Mouse (Mus musculus) heart, embryonic 11.5 days (tissue): ENCODE measurements around the gene Ifitm7. TPM values are rescaled to one million over a fixed set of nuclear protein-coding genes. Genes with fewer than 3 reads are reported as not detected.

Source experiments
- ATAC-seq: fragments of 200-750 bp; cut with Nextera tagmentation; replicated peaks from 2 replicates; pipeline ENCODE4 v1.8.0; 2017; ENCODE audit warnings: moderate library complexity; ENCODE audit not compliant: insufficient number of reproducible peaks, low FRiP score, low TSS enrichment
- H3K27ac ChIP-seq: fragments of 300-500 bp; sonication (generic); 2 replicates; pipeline ENCODE4 v1.5.1; 2014; ENCODE audit warnings: mild to moderate bottlenecking, low read depth, low read length
- H3K27me3 ChIP-seq: fragments of 300-500 bp; sonication (generic); 2 replicates; pipeline ENCODE4 v1.6.1; 2014; ENCODE audit warnings: mild to moderate bottlenecking, low read length, mixed read lengths; ENCODE audit not compliant: control insufficient read depth, insufficient read depth
- H3K36me3 ChIP-seq: fragments of 300-500 bp; sonication (generic); 2 replicates; pipeline ENCODE4 v1.6.1; 2014; ENCODE audit warnings: mild to moderate bottlenecking, low read length, moderate library complexity, mixed read lengths; ENCODE audit not compliant: control insufficient read depth, insufficient read depth
- H3K4me1 ChIP-seq: fragments of 300-500 bp; sonication (generic); 2 replicates; pipeline ENCODE4 v1.6.1; 2014; ENCODE audit warnings: low read length; ENCODE audit not compliant: control insufficient read depth, insufficient read depth
- H3K4me2 ChIP-seq: fragments of 300-500 bp; sonication (generic); 2 replicates; pipeline ENCODE4 v1.6.1; 2014; ENCODE audit warnings: mild to moderate bottlenecking, moderate library complexity
- H3K4me3 ChIP-seq: fragments of 300-500 bp; sonication (generic); 2 replicates; pipeline ENCODE4 v1.5.1; 2014; ENCODE audit warnings: low read depth, low read length
- H3K9ac ChIP-seq: fragments of 300-500 bp; sonication (generic); 2 replicates; pipeline ENCODE4 v1.6.1; 2014; ENCODE audit warnings: mild to moderate bottlenecking, low read depth, low read length, moderate library complexity
- H3K9me3 ChIP-seq: fragments of 300-500 bp; sonication (generic); replicated peaks from 2 replicates; pipeline ENCODE4 v1.6.1; 2016; ENCODE audit warnings: low read length; ENCODE audit not compliant: control insufficient read depth
- WGBS: fragments of 180-500 bp; shearing (Covaris S2); extraction: QIAGEN DNeasy Blood & Tissue Kit; methylation state at CpG from one replicate; pipeline ENCODE4 v1.1.7; 2014; ENCODE audit not compliant: insufficient replicate concordance; 5-methylcytosine and 5-hydroxymethylcytosine counted together
- polyA plus RNA-seq: library from polyadenylated mRNA; unstranded; fragments of >200 nt; fragmentation: Nextera tagmentation; extraction: Ambion mirVana; gene quantifications from 2 replicates; pipeline ENCODE4 v1.2.1, GENCODE M21; 2014

Ifitm7 gene
- polyA plus RNA-seq, 1 experiment from 2014 or later = not detected

DNA sequence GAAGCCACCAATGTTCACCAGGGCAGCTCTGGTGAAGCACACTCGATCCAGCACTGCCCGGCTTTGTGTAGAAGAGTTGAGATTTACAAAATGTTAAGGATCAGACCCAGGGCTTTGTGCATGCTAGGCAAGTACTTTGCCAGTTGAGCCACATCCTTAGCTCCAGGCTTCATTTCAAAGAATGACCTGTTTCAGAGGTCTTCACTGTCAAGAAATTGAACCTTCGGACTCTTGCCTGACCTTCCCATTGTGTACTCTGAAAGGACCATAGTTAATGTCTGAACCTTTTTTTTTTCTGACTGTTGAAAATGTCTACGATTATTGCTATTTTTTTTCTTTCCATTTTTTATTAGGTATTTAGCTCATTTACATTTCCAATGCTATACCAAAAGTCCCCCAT lies 23.3 kb upstream of the Ifitm7 start:
- no peaks in the 10 kb centered on the region for H3K4me1 ChIP-seq
- 83% methylated on average over 4 of the region's 4 CpGs for WGBS

GRCm38 (mm10) chr16:14008708-14009107 lies 22.0 kb upstream of the Ifitm7 start:
- H3K9ac ChIP-seq = no peak overlapping the region
- no peak for ATAC-seq
- no peaks in the 10 kb centered on the region for H3K4me1 ChIP-seq
- no peak overlapping the region for H3K4me3 ChIP-seq
- H3K36me3 ChIP-seq = no peaks in the 10 kb centered on the region
- no peaks in the 10 kb centered on the region for H3K27me3 ChIP-seq
- no peaks in the 10 kb centered on the region for H3K9me3 ChIP-seq
- H3K4me2 ChIP-seq = no peak overlapping the region
- no peak overlapping the region for H3K27ac ChIP-seq

More for the DNA sequence above, 23.3 kb upstream of the Ifitm7 start:
- Histone ChIP-seq H3K27me3 (no peaks in the 10 kb centered on the region), H3K4me2 (no peak overlapping the region), H3K4me3 (no peak overlapping the region), H3K9me3 (no peaks in the 10 kb centered on the region), H3K27ac (no peak overlapping the region), H3K36me3 (no peaks in the 10 kb centered on the region), H3K9ac (no peak overlapping the region)
- ATAC-seq = no peak

- 79% methylated on average over 2 of the region's 2 CpGs for WGBS
- no peaks in the 10 kb centered on the region for H3K36me3 ChIP-seq
- no peaks in the 10 kb centered on the region for H3K4me1 ChIP-seq
- no peak for ATAC-seq
- H3K27me3 ChIP-seq = no peaks in the 10 kb centered on the region
- H3K4me3 ChIP-seq = no peak overlapping the region
- H3K4me2 ChIP-seq = no peak overlapping the region
- H3K9ac ChIP-seq = no peak overlapping the region
- no peaks in the 10 kb centered on the region for H3K9me3 ChIP-seq
- H3K27ac ChIP-seq = no peak overlapping the region
These were observed 21.4 kb upstream of the Ifitm7 start for GRCm38 (mm10) chr16:14008081-14008480.

DNA sequence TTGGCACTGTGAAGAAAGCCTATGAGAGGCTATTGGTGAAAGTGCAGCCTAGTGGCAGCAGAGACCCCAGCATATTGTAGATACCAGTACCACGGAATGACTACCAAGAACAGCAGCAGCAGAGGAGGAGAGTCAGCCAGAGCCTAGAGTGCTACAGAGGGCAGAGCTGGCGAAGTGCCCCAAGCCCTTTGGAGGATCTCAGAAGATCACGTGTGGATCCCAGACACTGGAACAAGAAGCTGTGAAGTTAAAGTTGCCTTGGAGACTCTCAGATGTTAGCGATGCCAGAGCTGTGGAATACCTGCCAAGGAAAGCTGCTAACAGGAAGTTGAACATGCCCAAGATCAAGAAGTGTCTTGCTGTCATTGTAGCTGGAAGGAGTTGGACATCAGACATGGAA lies 18.6 kb upstream of the Ifitm7 start:
- Histone ChIP-seq H3K4me1 (no peaks in the 10 kb centered on the region), H3K27ac (no peak overlapping the region), H3K36me3 (no peaks in the 10 kb centered on the region), H3K4me2 (no peak overlapping the region), H3K9ac (no peak overlapping the region), H3K4me3 (no peak overlapping the region), H3K27me3 (no peaks in the 10 kb centered on the region), H3K9me3 (no peaks in the 10 kb centered on the region)
- 72% methylated on average over 4 of the region's 4 CpGs for WGBS
- no peak for ATAC-seq

- no peak overlapping the region for H3K9ac ChIP-seq
- no peaks in the 10 kb centered on the region for H3K4me1 ChIP-seq
- H3K27ac ChIP-seq = no peak overlapping the region
- H3K4me3 ChIP-seq = no peak overlapping the region
- H3K4me2 ChIP-seq = no peak overlapping the region
- WGBS = 65% methylated on average over 2 of the region's 2 CpGs
- H3K9me3 ChIP-seq = no peaks in the 10 kb centered on the region
- ATAC-seq = no peak
- H3K36me3 ChIP-seq = no peaks in the 10 kb centered on the region
- H3K27me3 ChIP-seq = no peaks in the 10 kb centered on the region
These were observed 18.0 kb upstream of the Ifitm7 start for GRCm38 (mm10) chr16:14004726-14005125.

GRCm38 (mm10) chr16:14004170-14004569 lies 17.5 kb upstream of the Ifitm7 start:
- Histone ChIP-seq H3K36me3 (no peaks in the 10 kb centered on the region), H3K4me3 (no peak overlapping the region), H3K4me1 (no peaks in the 10 kb centered on the region), H3K27ac (no peak overlapping the region), H3K9ac (no peak overlapping the region), H3K4me2 (no peak overlapping the region), H3K9me3 (no peaks in the 10 kb centered on the region), H3K27me3 (no peaks in the 10 kb centered on the region)
- ATAC-seq = no peak
- 33% methylated on average over 3 of the region's 3 CpGs for WGBS

DNA sequence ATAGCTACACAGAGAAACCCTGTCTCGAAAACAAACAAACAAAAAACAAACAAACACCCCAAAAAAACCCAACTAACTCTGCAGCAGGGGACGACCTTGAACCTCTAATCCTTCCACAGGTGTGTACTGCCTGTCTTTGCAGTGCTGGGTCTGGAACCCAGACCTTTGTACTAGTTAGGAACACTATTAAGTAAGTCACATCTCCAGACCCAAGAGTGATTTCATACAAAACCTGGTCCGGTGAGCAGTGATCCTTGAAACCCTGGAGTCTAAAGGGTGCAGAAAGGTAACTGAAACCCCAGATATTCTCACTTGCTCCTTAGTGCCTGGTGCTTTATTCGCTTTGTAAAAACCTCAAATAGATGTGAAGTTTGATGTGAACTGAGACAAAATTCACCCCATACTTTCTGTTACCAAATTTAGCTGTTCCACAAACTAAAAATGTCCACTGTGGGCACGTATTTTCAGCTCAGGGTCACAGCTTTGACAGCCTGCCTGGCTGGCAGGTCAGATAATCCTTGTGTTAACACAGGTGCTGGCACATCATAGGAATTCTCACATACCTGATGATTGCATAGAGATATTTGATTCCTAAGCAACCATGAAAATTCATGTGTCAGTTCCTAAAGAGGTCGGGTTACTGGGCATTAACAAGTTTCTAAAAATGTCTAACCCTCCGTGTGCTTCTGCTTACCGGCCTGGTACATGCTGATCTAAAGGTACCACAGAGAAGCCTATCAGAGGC lies 16.9 kb upstream of the Ifitm7 start:
- Histone ChIP-seq H3K27ac (no peak overlapping the region), H3K4me3 (no peak overlapping the region), H3K4me1 (no peaks in the 10 kb centered on the region), H3K9me3 (no peaks in the 10 kb centered on the region), H3K27me3 (no peaks in the 10 kb centered on the region), H3K36me3 (no peaks in the 10 kb centered on the region), H3K9ac (no peak overlapping the region), H3K4me2 (no peak overlapping the region)
- WGBS = 52% methylated on average over 8 of the region's 8 CpGs
- ATAC-seq = no peak

GRCm38 (mm10) chr16:13994502-13994901 lies 7.8 kb upstream of the Ifitm7 start:
- WGBS = 81% methylated on average over 1 of the region's 1 CpGs
- Histone ChIP-seq H3K9me3 (no peaks in the 10 kb centered on the region), H3K4me2 (no peak overlapping the region), H3K4me3 (no peak overlapping the region), H3K27me3 (no peaks in the 10 kb centered on the region), H3K4me1 (no peaks in the 10 kb centered on the region), H3K27ac (no peak overlapping the region), H3K36me3 (no peaks in the 10 kb centered on the region), H3K9ac (no peak overlapping the region)
- no peak for ATAC-seq

DNA sequence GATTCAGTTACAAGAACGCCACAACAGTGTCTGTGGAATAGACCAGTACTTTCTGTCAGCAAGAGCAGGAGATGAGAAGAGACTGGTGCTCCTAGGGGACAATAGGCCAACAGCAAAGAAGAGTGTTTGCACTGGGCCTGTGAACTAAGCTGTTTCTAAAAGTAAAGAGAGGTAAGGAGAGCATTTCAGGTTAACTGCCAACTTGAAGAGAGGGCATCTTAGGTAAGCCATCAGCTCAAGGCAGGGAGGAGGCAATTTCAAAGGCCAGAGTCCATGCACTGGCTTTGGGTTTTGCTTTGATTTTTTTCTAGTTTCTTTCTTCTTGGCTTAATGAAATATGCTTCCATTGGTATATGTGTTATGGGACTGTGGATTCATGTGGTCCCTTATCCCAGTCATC lies 7.4 kb upstream of the Ifitm7 start:
- no peak overlapping the region for H3K27ac ChIP-seq
- no peaks in the 10 kb centered on the region for H3K36me3 ChIP-seq
- ATAC-seq = no peak
- 76% methylated on average over 1 of the region's 1 CpGs for WGBS
- H3K4me2 ChIP-seq = no peak overlapping the region
- H3K4me1 ChIP-seq = no peaks in the 10 kb centered on the region
- H3K9ac ChIP-seq = no peak overlapping the region
- no peak overlapping the region for H3K4me3 ChIP-seq
- no peaks in the 10 kb centered on the region for H3K9me3 ChIP-seq
- no peaks in the 10 kb centered on the region for H3K27me3 ChIP-seq
